Mouse (Mus musculus) intestine, postnatal 0 days (tissue): ENCODE results near the gene Cd48. TPM values are rescaled to one million over a fixed set of nuclear protein-coding genes. Genes with fewer than 3 reads are reported as not detected.
A peak's percentile ranks its signal among the peaks of the same experiment; 100 is the strongest.

ENCODE experiments used
- ATAC-seq: fragments of 200-750 bp; cut with Nextera tagmentation; 2 replicates; pipeline ENCODE4 v1.8.0; 2017; ENCODE audit warnings: mild to moderate bottlenecking, moderate TSS enrichment, moderate library complexity
- H3K27ac ChIP-seq: fragments of 300-500 bp; sonication (generic); 2 replicates; pipeline ENCODE4 v1.5.1; 2014; ENCODE audit warnings: mild to moderate bottlenecking, low read depth, low read length, moderate library complexity
- H3K27me3 ChIP-seq: fragments of 300-500 bp; sonication (generic); replicated peaks from 2 replicates; pipeline ENCODE4 v1.6.1; 2014; ENCODE audit warnings: low read length, mixed read lengths; ENCODE audit not compliant: control insufficient read depth, insufficient read depth
- H3K36me3 ChIP-seq: fragments of 300-500 bp; sonication (generic); 2 replicates; pipeline ENCODE4 v1.6.1; 2014; ENCODE audit warnings: mild to moderate bottlenecking, moderate library complexity; ENCODE audit not compliant: control insufficient read depth, insufficient read depth
- H3K4me1 ChIP-seq: fragments of 300-500 bp; sonication (generic); replicated peaks from 2 replicates; pipeline ENCODE4 v1.6.1; 2014; ENCODE audit warnings: antibody characterized with exemption, low read length, mixed read lengths; ENCODE audit not compliant: control insufficient read depth, insufficient read depth
- H3K4me2 ChIP-seq: fragments of 300-500 bp; sonication (generic); replicated peaks from 2 replicates; pipeline ENCODE4 v1.6.1; 2014; ENCODE audit warnings: low read depth, mild to moderate bottlenecking, moderate library complexity
- H3K4me3 ChIP-seq: fragments of 300-500 bp; sonication (generic); 2 replicates; pipeline ENCODE4 v1.5.1; 2014; ENCODE audit warnings: low read depth, low read length
- H3K9ac ChIP-seq: fragments of 300-500 bp; sonication (generic); 2 replicates; pipeline ENCODE4 v1.6.1; 2014; ENCODE audit warnings: mild to moderate bottlenecking, low read depth, low read length
- H3K9me3 ChIP-seq: fragments of 300-500 bp; sonication (generic); 2 replicates; pipeline ENCODE4 v1.6.1; 2016; ENCODE audit warnings: mixed run types; ENCODE audit not compliant: control insufficient read depth
- CTCF ChIP-seq: sonication (generic); IDR thresholded peaks from 2 replicates; pipeline ENCODE4 v1.5.1; 2016; ENCODE audit warnings: low read depth, mild to moderate bottlenecking, control low read depth, antibody characterized with exemption, moderate library complexity
- WGBS: fragments of 180-500 bp; shearing (Covaris S2); extraction: QIAGEN DNeasy Blood & Tissue Kit; methylation state at CpG from one replicate; pipeline ENCODE4 v1.1.7; 2014; 5-methylcytosine and 5-hydroxymethylcytosine counted together
- microRNA-seq: library from miRNA; unstranded; fragments of <30 nt; microRNA quantifications from one replicate; pipeline ENCODE4, GENCODE M21; 2016
- polyA plus RNA-seq: library from polyadenylated mRNA; unstranded; fragments of >200 nt; fragmentation: Nextera tagmentation; extraction: Ambion mirVana; gene quantifications from 2 replicates; pipeline ENCODE4 v1.2.1, GENCODE M21; 2015

Cd48 gene
- polyA plus RNA-seq, 1 experiment from 2014 or later, result 4.3 TPM

GRCm38 (mm10) chr1:171716232-171716631 is 34.4 kb downstream of the Cd48 start:
- no peak overlapping the region for H3K4me2 ChIP-seq
- no peak for TF ChIP-seq CTCF
- WGBS, result 8% methylated on average over 1 of the region's 1 CpGs
- no peaks in the 10 kb centered on the region for H3K36me3 ChIP-seq
- H3K4me1 ChIP-seq, result no peaks in the 10 kb centered on the region
- H3K9ac ChIP-seq, result no peak overlapping the region
- no peak overlapping the region for H3K4me3 ChIP-seq
- H3K27ac ChIP-seq, result no peak overlapping the region
- no peak for ATAC-seq
- H3K9me3 ChIP-seq, result no peaks in the 10 kb centered on the region
- H3K27me3 ChIP-seq, result no peaks in the 10 kb centered on the region

- no peak overlapping the region for H3K4me2 ChIP-seq
- no peaks in the 10 kb centered on the region for H3K9me3 ChIP-seq
- H3K36me3 ChIP-seq, result no peaks in the 10 kb centered on the region
- H3K4me1 ChIP-seq, result no peaks in the 10 kb centered on the region
- peak; percentile 22; the same call in 1 of the 2 replicates for TF ChIP-seq CTCF
- H3K9ac ChIP-seq, result no peak overlapping the region
- H3K27ac ChIP-seq, result no peak overlapping the region
- no peaks in the 10 kb centered on the region for H3K27me3 ChIP-seq
- ATAC-seq, result no peak
- no peak overlapping the region for H3K4me3 ChIP-seq
These were observed 49.4 kb downstream of the Cd48 start for GRCm38 (mm10) chr1:171731195-171731594.

- 83% methylated on average over 6 of the region's 6 CpGs for WGBS
- Histone ChIP-seq H3K27ac (no peak overlapping the region), H3K9me3 (no peaks in the 10 kb centered on the region), H3K4me3 (no peak overlapping the region), H3K27me3 (no peaks in the 10 kb centered on the region), H3K4me2 (no peak overlapping the region), H3K4me1 (no peaks in the 10 kb centered on the region), H3K36me3 (no peaks in the 10 kb centered on the region), H3K9ac (no peak overlapping the region)
- no peak for ATAC-seq
- no peak for TF ChIP-seq CTCF
These were observed 53.1 kb downstream of the Cd48 start for GRCm38 (mm10) chr1:171734898-171735297.

- Histone ChIP-seq H3K9ac (no peak overlapping the region), H3K4me3 (no peak overlapping the region), H3K27ac (no peak overlapping the region), H3K36me3 (no peaks in the 10 kb centered on the region), H3K4me2 (no peak overlapping the region), H3K9me3 (no peaks in the 10 kb centered on the region), H3K27me3 (no peaks in the 10 kb centered on the region), H3K4me1 (no peaks in the 10 kb centered on the region)
- WGBS, result 82% methylated on average over 3 of the region's 3 CpGs
- ATAC-seq, result no peak
- TF ChIP-seq CTCF, result no peak
These were observed 66.5 kb downstream of the Cd48 start for GRCm38 (mm10) chr1:171748127-171748969.

Small RNA genes lying within 50 kb of the gene (microRNA-seq; reads per million reads assigned to microRNA genes)
- not detected for gene Mir7683

Other genes with a start within 250 kb of the Cd48 start
- gene F11r, start 244.5 kb upstream of the Cd48 start, polyA plus RNA-seq, result 72.5 and 83.1 TPM in 2 replicates
- gene Alyref2, start 178.5 kb upstream of the Cd48 start, polyA plus RNA-seq, result 15.4 and 16.1 TPM in 2 replicates
- 2.5 and 3.0 TPM in 2 replicates for gene Itln1, start 146.7 kb upstream of the Cd48 start, polyA plus RNA-seq
- 0.37 and 0.44 TPM in 2 replicates for gene Cd244a, start 122.8 kb upstream of the Cd48 start, polyA plus RNA-seq
- 0.18 and 0.55 TPM in 2 replicates for gene Ly9, start 74.6 kb upstream of the Cd48 start, polyA plus RNA-seq
- gene Slamf7, start 29.0 kb upstream of the Cd48 start, polyA plus RNA-seq, result 0.18 and 0.21 TPM in 2 replicates
- gene Slamf1, start 85.1 kb downstream of the Cd48 start, polyA plus RNA-seq, result 0.14 TPM in 1 of 2 replicates, not detected in the other
- gene Cd84, start 157.7 kb downstream of the Cd48 start, polyA plus RNA-seq, result 1.5 and 1.9 TPM in 2 replicates
- not detected in 2 replicates for gene Gm10521, start 213.7 kb downstream of the Cd48 start, polyA plus RNA-seq
- gene Slamf6, start 235.5 kb downstream of the Cd48 start, polyA plus RNA-seq, result 0.26 and 0.42 TPM in 2 replicates